Mouse (Mus musculus) liver, adult 2 months (tissue): ENCODE results near the gene Sall2.

ENCODE experiments used
- CTCF ChIP-seq: fragments of 200-500 bp; IDR thresholded peaks from 2 replicates; pipeline ENCODE4 v1.5.1; 2011; ENCODE audit warnings: low read depth, low read length, control low read depth
- POLR2A ChIP-seq: fragments of 200-500 bp; IDR thresholded peaks from 2 replicates; pipeline ENCODE4 v1.6.1; 2011; ENCODE audit warnings: low read length, control low read depth; ENCODE audit not compliant: insufficient read depth; ENCODE audit errors: extremely low read depth

GRCm38 (mm10) chr14:52277210-52277609 is 51.4 kb downstream of the Sall2 start:
- TF ChIP-seq CTCF (no peak), POLR2A (no peak)
